Mouse (Mus musculus): ENCODE measurements around the gene Trem2. TPM values are rescaled to one million over a fixed set of nuclear protein-coding genes. Genes with fewer than 3 reads are reported as not detected.
"Not testable (repeated sequence)": the region's sequence is repeated elsewhere in the genome, so short reads cannot be mapped to it uniquely, and the experiment has no call there.

Gene Trem2
- polyA plus RNA-seq, 1 experiment from 2014 or later, result 1.7 TPM

DNA sequence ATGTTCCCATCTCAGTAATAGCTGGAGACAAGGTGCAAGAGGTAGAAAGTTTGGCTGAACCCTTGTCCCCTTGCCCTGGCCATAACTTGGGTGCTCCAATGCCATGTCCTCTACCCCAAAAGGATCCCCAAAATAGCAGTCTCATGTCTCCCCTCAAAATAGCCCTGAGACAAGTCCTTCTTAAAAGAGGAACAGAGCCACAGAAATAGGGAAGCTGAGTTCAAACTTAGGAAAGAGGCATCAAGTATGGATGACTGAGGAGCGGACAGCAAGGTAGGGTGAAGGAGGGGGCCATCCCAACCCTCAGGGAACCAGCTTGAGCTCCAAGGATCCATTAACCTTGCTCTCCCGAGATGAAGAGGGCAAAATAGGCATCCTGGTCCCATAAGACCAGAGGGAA is 1.1 kb downstream of the Trem2 start:
- 77% methylated on average over 2 of the region's 2 CpGs for WGBS
- Histone ChIP-seq H3K36me3 (no peaks in the 10 kb centered on the region), H3K27me3 (replicated peaks) (peaks cover 10% of the 10 kb centered on the region; the same call in 1 of the 2 replicates), H3K9me3 (replicated peaks) (no peaks in the 10 kb centered on the region), H3K4me3 (no peak overlapping the region), H3K27ac (ENCODE audit: poor library complexity, severe bottlenecking) (no peak overlapping the region), H3K9ac (no peak overlapping the region), H3K4me2 (no peak overlapping the region), H3K4me1 (replicated peaks) (no peaks in the 10 kb centered on the region)
- ATAC-seq (ENCODE audit: insufficient number of reproducible peaks, low FRiP score), result no peak

DNA sequence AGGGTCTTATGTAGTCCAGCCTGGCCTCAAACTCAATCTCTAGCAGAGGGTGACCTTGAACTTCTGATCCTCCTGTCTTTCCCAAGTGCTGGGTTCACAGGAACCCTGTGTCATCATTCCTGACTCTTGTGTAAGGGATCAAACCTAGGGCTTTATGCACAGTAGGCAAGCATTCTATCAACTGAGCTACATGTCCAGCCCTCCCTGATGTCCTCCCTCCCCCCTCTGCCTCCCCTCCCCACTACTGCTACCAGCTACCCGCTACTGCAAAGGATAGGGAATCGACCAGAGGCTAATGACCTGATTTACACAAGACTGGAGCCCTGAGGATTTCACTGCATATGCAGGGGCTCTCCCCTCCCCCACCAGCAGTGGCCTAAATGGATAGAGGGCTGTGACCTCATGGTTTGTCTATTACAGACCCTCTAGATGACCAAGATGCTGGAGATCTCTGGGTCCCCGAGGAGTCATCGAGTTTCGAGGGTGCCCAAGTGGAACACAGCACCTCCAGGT is 4.5 kb downstream of the Trem2 start:
- 68% methylated on average over 5 of the region's 5 CpGs for whole genome bisulfite sequencing
- H3K27ac ChIP-seq (ENCODE audit: poor library complexity, severe bottlenecking), result no peak overlapping the region
- ATAC-seq (ENCODE audit: insufficient number of reproducible peaks, low FRiP score), result no peak

GRCm38 (mm10) chr17:48352976-48353375 is 6.8 kb downstream of the Trem2 start:
- not testable (repeated sequence) for H3K4me1 ChIP-seq (replicated peaks); H3K27ac ChIP-seq (ENCODE audit: poor library complexity, severe bottlenecking); H3K9ac ChIP-seq; H3K36me3 ChIP-seq; ATAC-seq (ENCODE audit: insufficient number of reproducible peaks, low FRiP score); H3K4me3 ChIP-seq; H3K27me3 ChIP-seq (replicated peaks); H3K4me2 ChIP-seq; H3K9me3 ChIP-seq (replicated peaks)
- WGBS, result 77% methylated on average over 7 of the region's 7 CpGs

More for the DNA sequence above, 4.5 kb downstream of the Trem2 start:
- Histone ChIP-seq H3K9ac (no peak overlapping the region), H3K4me3 (no peak overlapping the region), H3K4me1 (replicated peaks) (no peaks in the 10 kb centered on the region), H3K4me2 (no peak overlapping the region), H3K9me3 (replicated peaks) (no peaks in the 10 kb centered on the region; the same call in 1 of the 2 replicates), H3K27me3 (replicated peaks) (peaks cover 10% of the 10 kb centered on the region; the same call in 1 of the 2 replicates), H3K36me3 (no peaks in the 10 kb centered on the region)

GRCm38 (mm10) chr17:48355822-48356221 is 9.6 kb downstream of the Trem2 start:
- H3K4me3 ChIP-seq, result no peak overlapping the region
- ATAC-seq (ENCODE audit: insufficient number of reproducible peaks, low FRiP score), result no peak
- H3K36me3 ChIP-seq, result no peaks in the 10 kb centered on the region
- H3K27ac ChIP-seq (ENCODE audit: poor library complexity, severe bottlenecking), result no peak overlapping the region
- no peak overlapping the region for H3K4me2 ChIP-seq
- 69% methylated on average over 3 of the region's 3 CpGs for WGBS
- H3K9me3 ChIP-seq (replicated peaks), result no peaks in the 10 kb centered on the region; the same call in 1 of the 2 replicates
- H3K27me3 ChIP-seq (replicated peaks), result no peaks in the 10 kb centered on the region
- peaks cover 8% of the 10 kb centered on the region for H3K4me1 ChIP-seq (replicated peaks)
- H3K9ac ChIP-seq, result no peak overlapping the region

GRCm38 (mm10) chr17:48357892-48358291 is 11.7 kb downstream of the Trem2 start:
- WGBS, result 43% methylated on average over 2 of the region's 2 CpGs

DNA sequence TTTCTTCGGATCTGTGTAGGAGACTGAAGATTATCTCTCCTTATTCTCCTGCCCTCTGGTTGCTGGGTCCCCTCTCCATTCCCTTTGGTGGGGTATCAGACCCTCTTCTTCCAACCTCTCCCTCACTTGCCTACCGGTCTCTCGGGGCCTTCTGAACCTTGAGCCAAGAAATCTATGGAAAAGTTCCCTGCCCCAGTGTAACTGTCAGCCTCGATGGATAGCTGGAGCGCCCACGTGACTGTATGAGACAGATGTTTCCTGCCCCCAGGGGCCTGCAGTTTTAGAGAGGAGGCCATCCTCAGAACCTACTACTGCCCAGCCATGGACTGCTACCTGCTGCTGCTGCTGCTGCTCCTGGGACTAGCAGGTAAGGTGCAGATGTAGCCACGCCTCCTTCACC is 13.4 kb downstream of the Trem2 start, which contains the start of gene Treml1:
Gene Treml1, plus strand, starts transcription at position 301 of the 400 bp plus-strand sequence.
- Histone ChIP-seq H3K9me3 (replicated peaks) (no peaks in the 10 kb centered on the region), H3K4me2 (no peak within 1 kb of the TSS), H3K36me3 (no peaks in the 10 kb centered on the region), H3K27ac (ENCODE audit: poor library complexity, severe bottlenecking) (no peak within 1 kb of the TSS), H3K9ac (no peak within 1 kb of the TSS), H3K27me3 (replicated peaks) (no peaks in the 10 kb centered on the region), H3K4me3 (no peak within 1 kb of the TSS), H3K4me1 (replicated peaks) (peaks cover 32% of the 10 kb centered on the region)
- 69% methylated on average over 7 of the region's 7 CpGs for WGBS
- ATAC-seq (ENCODE audit: insufficient number of reproducible peaks, low FRiP score), result no peak

More at GRCm38 (mm10) chr17:48357892-48358291, 11.7 kb downstream of the Trem2 start:
- Histone ChIP-seq H3K9me3 (replicated peaks) (no peaks in the 10 kb centered on the region; the same call in 1 of the 2 replicates), H3K27me3 (replicated peaks) (no peaks in the 10 kb centered on the region), H3K4me1 (replicated peaks) (peaks cover 19% of the 10 kb centered on the region), H3K36me3 (no peaks in the 10 kb centered on the region), H3K9ac (no peak overlapping the region), H3K27ac (ENCODE audit: poor library complexity, severe bottlenecking) (no peak overlapping the region), H3K4me2 (no peak overlapping the region), H3K4me3 (no peak overlapping the region)
- no peak for ATAC-seq (ENCODE audit: insufficient number of reproducible peaks, low FRiP score)

DNA sequence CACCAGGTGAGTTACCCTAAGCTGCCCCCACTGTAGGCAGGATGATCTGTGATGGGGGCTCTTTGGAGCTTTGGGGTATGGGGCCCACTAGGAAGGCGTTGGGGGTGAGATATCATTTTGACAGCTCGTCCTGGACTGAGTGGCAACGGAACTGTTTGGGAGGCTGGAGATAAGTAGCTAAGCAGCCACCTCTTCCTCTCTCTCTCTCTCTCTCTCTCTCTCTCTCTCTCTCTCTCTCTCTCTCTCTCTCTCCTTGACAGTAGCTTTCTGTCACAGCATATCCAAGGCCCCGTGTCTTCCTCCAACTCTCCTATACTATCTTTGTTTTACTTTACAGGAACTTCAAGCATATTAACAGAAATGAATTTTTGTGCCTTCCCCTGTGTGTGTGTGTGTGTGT is 14.3 kb downstream of the Trem2 start:
- Histone ChIP-seq H3K4me1 (replicated peaks) (peaks cover 32% of the 10 kb centered on the region), H3K4me3 (no peak overlapping the region), H3K27me3 (replicated peaks) (no peaks in the 10 kb centered on the region), H3K27ac (ENCODE audit: poor library complexity, severe bottlenecking) (no peak overlapping the region), H3K9ac (no peak overlapping the region), H3K4me2 (no peak overlapping the region), H3K36me3 (no peaks in the 10 kb centered on the region), H3K9me3 (replicated peaks) (no peaks in the 10 kb centered on the region)
- WGBS, result 23% methylated on average over 4 of the region's 4 CpGs
- no peak for ATAC-seq (ENCODE audit: insufficient number of reproducible peaks, low FRiP score)

- no peak overlapping the region for H3K4me3 ChIP-seq
- H3K9me3 ChIP-seq (replicated peaks), result no peaks in the 10 kb centered on the region
- no peak overlapping the region for H3K9ac ChIP-seq
- H3K36me3 ChIP-seq, result no peaks in the 10 kb centered on the region
- no peaks in the 10 kb centered on the region for H3K27me3 ChIP-seq (replicated peaks)
- H3K4me2 ChIP-seq, result peak overlapping the region; percentile 36; the same call in 1 of the 2 replicates
- ATAC-seq (ENCODE audit: insufficient number of reproducible peaks, low FRiP score), result no peak
- WGBS, result 45% methylated on average over 3 of the region's 3 CpGs
- H3K27ac ChIP-seq (ENCODE audit: poor library complexity, severe bottlenecking), result peak overlapping the region; percentile 39; the same call in 1 of the 2 replicates
- peaks cover 32% of the 10 kb centered on the region for H3K4me1 ChIP-seq (replicated peaks)
Observed at GRCm38 (mm10) chr17:48362346-48362745, 16.1 kb downstream of the Trem2 start.

GRCm38 (mm10) chr17:48362966-48363365 is 16.8 kb downstream of the Trem2 start:
- Histone ChIP-seq H3K4me3 (no peak overlapping the region), H3K27ac (ENCODE audit: poor library complexity, severe bottlenecking) (no peak overlapping the region), H3K27me3 (replicated peaks) (no peaks in the 10 kb centered on the region), H3K4me1 (replicated peaks) (peaks cover 32% of the 10 kb centered on the region), H3K36me3 (no peaks in the 10 kb centered on the region), H3K4me2 (no peak overlapping the region), H3K9me3 (replicated peaks) (no peaks in the 10 kb centered on the region), H3K9ac (no peak overlapping the region)
- WGBS, result 77% methylated on average over 8 of the region's 8 CpGs
- ATAC-seq (ENCODE audit: insufficient number of reproducible peaks, low FRiP score), result no peak

DNA sequence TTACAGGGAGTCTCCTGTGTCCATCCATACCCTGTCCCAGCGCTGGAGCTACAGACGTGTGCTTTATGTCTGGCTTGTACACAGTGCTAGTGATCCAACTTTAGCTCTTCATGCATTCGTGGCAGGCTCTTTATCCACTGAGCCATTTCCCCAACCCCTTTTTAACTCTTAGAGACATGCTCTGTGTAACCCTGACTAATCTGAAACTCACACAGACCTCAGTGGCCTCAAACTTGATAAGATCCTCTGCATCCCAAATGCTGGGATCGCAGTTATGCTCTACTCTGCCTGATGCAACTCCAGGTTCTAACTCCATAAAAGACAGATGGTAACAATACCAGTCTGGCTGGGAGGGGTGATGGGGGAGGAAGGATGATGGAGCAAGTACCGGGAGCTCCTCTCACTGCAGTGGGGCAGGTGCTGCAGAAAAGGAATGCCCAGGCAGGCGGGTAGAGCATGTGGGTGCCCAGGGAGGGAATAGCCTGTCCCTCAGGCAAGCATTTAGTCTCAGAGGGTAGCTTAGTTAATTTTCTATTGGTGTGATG is 17.3 kb downstream of the Trem2 start:
- H3K27me3 ChIP-seq (replicated peaks), result no peaks in the 10 kb centered on the region
- no peaks in the 10 kb centered on the region for H3K36me3 ChIP-seq
- WGBS, result 49% methylated on average over 6 of the region's 6 CpGs
- H3K4me3 ChIP-seq, result no peak overlapping the region
- H3K4me2 ChIP-seq, result no peak overlapping the region
- peaks cover 32% of the 10 kb centered on the region for H3K4me1 ChIP-seq (replicated peaks)
- no peak for ATAC-seq (ENCODE audit: insufficient number of reproducible peaks, low FRiP score)
- no peaks in the 10 kb centered on the region for H3K9me3 ChIP-seq (replicated peaks)
- H3K9ac ChIP-seq, result no peak overlapping the region
- H3K27ac ChIP-seq (ENCODE audit: poor library complexity, severe bottlenecking), result no peak overlapping the region

- no peak for ATAC-seq (ENCODE audit: insufficient number of reproducible peaks, low FRiP score)
- no peak overlapping the region for H3K27ac ChIP-seq (ENCODE audit: poor library complexity, severe bottlenecking)
- WGBS, result 71% methylated on average over 9 of the region's 9 CpGs
Observed at GRCm38 (mm10) chr17:48365511-48366155, 19.4 kb downstream of the Trem2 start.

More at GRCm38 (mm10) chr17:48365511-48366155, 19.4 kb downstream of the Trem2 start:
- Histone ChIP-seq H3K27me3 (replicated peaks) (no peaks in the 10 kb centered on the region), H3K9ac (no peak overlapping the region), H3K4me1 (replicated peaks) (peaks cover 25% of the 10 kb centered on the region), H3K36me3 (no peaks in the 10 kb centered on the region), H3K9me3 (replicated peaks) (peaks cover 8% of the 10 kb centered on the region; the same call in 1 of the 2 replicates), H3K4me2 (no peak overlapping the region), H3K4me3 (no peak overlapping the region)
